Mouse (Mus musculus): ENCODE measurements at regions not wholly inside any gene's neighbourhood (a gene's known extent, or its start where the extent isn't known, plus 50 kb on each side); places are given as distances from the start of the nearest gene placed in this dataset.

GRCm38 (mm10) chr16:46331336-46331735, 167.0 kb downstream of the Nectin3 start:
- DNase-seq = no peak

- no peak for DNase-seq
These were observed 144.3 kb upstream of the Gm4737 start for GRCm38 (mm10) chr16:46299079-46299721.

- DNase-seq = no peak
These were observed 142.3 kb upstream of the Gm4737 start for GRCm38 (mm10) chr16:46297192-46297591.

- DNase-seq = no peak
These were observed 141.5 kb upstream of the Gm4737 start for GRCm38 (mm10) chr16:46296412-46296811.

GRCm38 (mm10) chr16:46293831-46294230, 139.0 kb upstream of the Gm4737 start:
- DNase-seq = no peak

GRCm38 (mm10) chr16:46291067-46291833, 136.4 kb upstream of the Gm4737 start:
- DNase-seq = peak; percentile 82

GRCm38 (mm10) chr16:46290199-46290598, 135.3 kb upstream of the Gm4737 start:
- peak; percentile 70 for DNase-seq

- DNase-seq = no peak
These were observed 112.7 kb upstream of the Gm4737 start for GRCm38 (mm10) chr16:46267533-46267932.

GRCm38 (mm10) chr16:46251639-46252038, 96.8 kb upstream of the Gm4737 start:
- no peak for DNase-seq

- DNase-seq = no peak
These were observed 96.1 kb upstream of the Gm4737 start for GRCm38 (mm10) chr16:46250943-46251342.

- DNase-seq = no peak
These were observed 90.7 kb upstream of the Gm4737 start for GRCm38 (mm10) chr16:46245598-46245997.

- no peak for DNase-seq
These were observed 73.9 kb upstream of the Gm4737 start for GRCm38 (mm10) chr16:46228744-46229143.

GRCm38 (mm10) chr16:46223084-46223600, 68.3 kb upstream of the Gm4737 start:
- DNase-seq = no peak

GRCm38 (mm10) chr16:46212504-46212903, 57.6 kb upstream of the Gm4737 start:
- DNase-seq = no peak

GRCm38 (mm10) chr16:46211914-46212313, 57.0 kb upstream of the Gm4737 start:
- DNase-seq = no peak

GRCm38 (mm10) chr16:46205114-46205513, 50.2 kb upstream of the Gm4737 start:
- no peak for DNase-seq

All from retina, postnatal 1 day (tissue).